Comparison of ENCODE assay signal across 23 mouse cellular contexts in genomic region chr2:73081861-73082260, GRCm38 (mm10).
DNase-seq lines count a peak whose midpoint lies in the region; ATAC-seq and TF ChIP-seq lines count a peak whose summit lies in the region.
"Had no signal": no experiment of that assay in that cellular context is flagged by ENCODE, and none has a peak within 500 bp of the region (broad histone marks: within the 10 kb centered on the region; RNA-seq: fewer than 3 reads in every experiment).

No protein-coding gene starts in this region.

- no peaks in the 10 kb centered on the region for H3K36me3 ChIP-seq in hindbrain, embryonic 10.5 days
- H3K36me3 ChIP-seq in hindbrain, embryonic 12.5 days: no peaks in the 10 kb centered on the region
- no peaks in the 10 kb centered on the region for H3K36me3 ChIP-seq in lung, postnatal 0 days (ENCODE audit: insufficient read depth, low read length)
- H3K36me3 ChIP-seq in E14TG2a.4 (ENCODE audit: insufficient read depth, low read length): no peaks in the 10 kb centered on the region
- H3K36me3 ChIP-seq: embryonic facial prominence, embryonic 13.5 days; G1E; heart, embryonic 10.5 days; heart, embryonic 15.5 days; hindbrain, embryonic 15.5 days had no signal

- no peak for TF ChIP-seq CTCF in lung, postnatal 0 days (IDR thresholded peaks at IDR 0.05)
- TF ChIP-seq CTCF in E14TG2a.4 (conservative IDR thresholded peaks at IDR 0.05; ENCODE audit: low read length): no peak

- no peak for DNase-seq in hindbrain, embryonic 10.5 days (ENCODE audit: low spot score)
- peak; percentile 11 for DNase-seq in lung, postnatal 0 days (ENCODE audit: low spot score)
- DNase-seq in lung, postnatal 14 days: no peak
- DNase-seq in ZHBTc4 (ENCODE audit: low read depth, low spot score): peak; percentile 63
- DNase-seq in frontal cortex, postnatal 10 days (ENCODE audit: low spot score in 2 of 2): no peak
- DNase-seq in thymus, postnatal 0 days (ENCODE audit: low spot score): no peak
- DNase-seq: adrenal gland, adult 2 months; adrenal gland, postnatal 25 days; cerebellum, postnatal 36 days; forebrain, postnatal 0 days; gastrocnemius, adult 2 months; gastrocnemius, postnatal 36 days; heart, adult 18-20 months; heart, postnatal 14 days had no signal

- H3K27ac ChIP-seq in hindbrain, embryonic 10.5 days: 0 out of 2 replicates have a peak overlapping the region, but pooled peaks have one; percentile 65
- no peak overlapping the region for H3K27ac ChIP-seq in hindbrain, embryonic 12.5 days
- no peak overlapping the region for H3K27ac ChIP-seq in lung, postnatal 0 days (ENCODE audit: low read length)
- H3K27ac ChIP-seq: embryonic facial prominence, embryonic 13.5 days; forebrain, embryonic 13.5 days; gastrocnemius, adult 2 months; heart, embryonic 10.5 days; heart, embryonic 15.5 days; hindbrain, embryonic 15.5 days had no signal

- no peak overlapping the region for H3K4me3 ChIP-seq in hindbrain, embryonic 10.5 days
- no peak overlapping the region for H3K4me3 ChIP-seq in hindbrain, embryonic 12.5 days
- H3K4me3 ChIP-seq in lung, postnatal 0 days (ENCODE audit: low read depth, low read length): no peak overlapping the region
- H3K4me3 ChIP-seq in E14TG2a.4 (replicated peaks; ENCODE audit: low read length): 0 out of 2 replicates have a peak overlapping the region, but pooled peaks have one; percentile 26
- H3K4me3 ChIP-seq: embryonic facial prominence, embryonic 13.5 days; forebrain, embryonic 13.5 days; gastrocnemius, adult 2 months; heart, embryonic 10.5 days; heart, embryonic 15.5 days; hindbrain, embryonic 15.5 days had no signal

- peaks cover 8% of the 10 kb centered on the region; the same call in 1 of the 2 replicates for H3K27me3 ChIP-seq in hindbrain, embryonic 10.5 days (ENCODE audit: insufficient read depth, poor library complexity, severe bottlenecking)
- H3K27me3 ChIP-seq in hindbrain, embryonic 12.5 days: no peaks in the 10 kb centered on the region
- no peaks in the 10 kb centered on the region for H3K27me3 ChIP-seq in lung, postnatal 0 days (replicated peaks; ENCODE audit: insufficient read depth, low read length)
- H3K27me3 ChIP-seq in E14TG2a.4 (ENCODE audit: insufficient read depth, low read length): 0 out of 2 replicates have a peak, but pooled peaks cover 2% of the 10 kb centered on the region
- H3K27me3 ChIP-seq: CH12.LX; embryonic facial prominence, embryonic 13.5 days; forebrain, embryonic 13.5 days; heart, embryonic 15.5 days; hindbrain, embryonic 15.5 days had no signal

- H3K9ac ChIP-seq in hindbrain, embryonic 12.5 days: no peak overlapping the region
- H3K9ac ChIP-seq in lung, postnatal 0 days (replicated peaks; ENCODE audit: low read depth): no peak overlapping the region
- H3K9ac ChIP-seq: embryonic facial prominence, embryonic 13.5 days; forebrain, embryonic 13.5 days; forebrain, postnatal 0 days; heart, embryonic 15.5 days; hindbrain, embryonic 15.5 days had no signal

- no peak for ATAC-seq in hindbrain, embryonic 12.5 days (ENCODE audit: low FRiP score)
- ATAC-seq in lung, postnatal 0 days: 0 out of 2 replicates have a peak, but pooled peaks have one; percentile 3
- ATAC-seq: forebrain, embryonic 13.5 days had no signal

- peaks cover 37% of the 10 kb centered on the region for H3K4me1 ChIP-seq in hindbrain, embryonic 10.5 days (replicated peaks)
- H3K4me1 ChIP-seq in hindbrain, embryonic 12.5 days: peaks cover 8% of the 10 kb centered on the region
- 0 out of 2 replicates have a peak, but pooled peaks cover 2% of the 10 kb centered on the region for H3K4me1 ChIP-seq in lung, postnatal 0 days (ENCODE audit: insufficient read depth, low read depth, low read length)
- peaks cover 62% of the 10 kb centered on the region for H3K4me1 ChIP-seq in E14TG2a.4 (replicated peaks; ENCODE audit: low read depth, low read length)

- TF ChIP-seq EP300 in lung, postnatal 0 days (IDR thresholded peaks at IDR 0.05): no peak

- H3K9me3 ChIP-seq in hindbrain, embryonic 10.5 days: no peaks in the 10 kb centered on the region
- no peaks in the 10 kb centered on the region for H3K9me3 ChIP-seq in hindbrain, embryonic 12.5 days (replicated peaks)
- no peaks in the 10 kb centered on the region for H3K9me3 ChIP-seq in lung, postnatal 0 days (ENCODE audit: low read length)
- no peaks in the 10 kb centered on the region for H3K9me3 ChIP-seq in E14TG2a.4 (ENCODE audit: low read length)
- H3K9me3 ChIP-seq: embryonic facial prominence, embryonic 13.5 days; forebrain, embryonic 13.5 days; G1E; heart, embryonic 10.5 days; heart, embryonic 15.5 days; hindbrain, embryonic 15.5 days had no signal

- no peak overlapping the region for H3K4me2 ChIP-seq in hindbrain, embryonic 12.5 days (replicated peaks)
- H3K4me2 ChIP-seq in lung, postnatal 0 days (replicated peaks; ENCODE audit: low read depth, low read length): no peak overlapping the region
- H3K4me2 ChIP-seq: embryonic facial prominence, embryonic 13.5 days; forebrain, embryonic 13.5 days; heart, embryonic 15.5 days; hindbrain, embryonic 15.5 days had no signal

- 87% methylated on average over 2 of the region's 2 CpGs for WGBS in hindbrain, embryonic 10.5 days
- 92% methylated on average over 2 of the region's 2 CpGs for WGBS in hindbrain, embryonic 12.5 days
- WGBS in lung, postnatal 0 days: 66% methylated on average over 2 of the region's 2 CpGs

Comparison
In these comparisons a context has a peak if more than half of its experiments do, and no peak if none do; other contexts are left out.
1. DNase-seq: peak in lung, postnatal 0 days (single experiment) and ZHBTc4 (single experiment); none in hindbrain, embryonic 10.5 days (single experiment), lung, postnatal 14 days (single experiment), frontal cortex, postnatal 10 days (0 of 2) and thymus, postnatal 0 days (single experiment).